Mouse (Mus musculus): ENCODE data around the gene Auts2. TPM values are rescaled to one million over a fixed set of nuclear protein-coding genes. Genes with fewer than 3 reads are reported as not detected.
"Not testable (repeated sequence)": the region's sequence is repeated elsewhere in the genome, so short reads cannot be mapped to it uniquely, and the experiment has no call there.

Gene Auts2
- polyA plus RNA-seq (2014; fragmentation: Nextera tagmentation; extraction: Ambion mirVana) = 25.8 and 27.3 TPM in 2 replicates

- Histone ChIP-seq H3K36me3 (ENCODE audit: insufficient read depth) (no peaks in the 10 kb centered on the region), H3K4me1 (ENCODE audit: insufficient read depth) (peaks cover 8% of the 10 kb centered on the region; the same call in 1 of the 2 replicates), H3K27ac (ENCODE audit: low read depth) (peak within 1 kb of the TSS; percentile 78), H3K4me3 (ENCODE audit: low read depth, low read length) (peak within 1 kb of the TSS; percentile 77), H3K9ac (peak within 1 kb of the TSS; percentile 75), H3K27me3 (ENCODE audit: insufficient read depth, low read length) (no peaks in the 10 kb centered on the region), H3K4me2 (peak within 1 kb of the TSS; percentile 83), H3K9me3 (ENCODE audit: low read depth, low read length) (no peaks in the 10 kb centered on the region)
- ATAC-seq (ENCODE audit: insufficient read depth) = peak; percentile 90
- no peak for TF ChIP-seq CTCF (IDR thresholded peaks at IDR 0.05; ENCODE audit: low read depth)
- peak; percentile 96 for DNase-seq
- under 1% methylated on average over 70 of the region's 105 CpGs for WGBS
Observed at GRCm38 (mm10) chr5:132543118-132544071, at the start of gene Auts2. TSS of gene Auts2 (minus strand) at chr5:132543344.

DNA sequence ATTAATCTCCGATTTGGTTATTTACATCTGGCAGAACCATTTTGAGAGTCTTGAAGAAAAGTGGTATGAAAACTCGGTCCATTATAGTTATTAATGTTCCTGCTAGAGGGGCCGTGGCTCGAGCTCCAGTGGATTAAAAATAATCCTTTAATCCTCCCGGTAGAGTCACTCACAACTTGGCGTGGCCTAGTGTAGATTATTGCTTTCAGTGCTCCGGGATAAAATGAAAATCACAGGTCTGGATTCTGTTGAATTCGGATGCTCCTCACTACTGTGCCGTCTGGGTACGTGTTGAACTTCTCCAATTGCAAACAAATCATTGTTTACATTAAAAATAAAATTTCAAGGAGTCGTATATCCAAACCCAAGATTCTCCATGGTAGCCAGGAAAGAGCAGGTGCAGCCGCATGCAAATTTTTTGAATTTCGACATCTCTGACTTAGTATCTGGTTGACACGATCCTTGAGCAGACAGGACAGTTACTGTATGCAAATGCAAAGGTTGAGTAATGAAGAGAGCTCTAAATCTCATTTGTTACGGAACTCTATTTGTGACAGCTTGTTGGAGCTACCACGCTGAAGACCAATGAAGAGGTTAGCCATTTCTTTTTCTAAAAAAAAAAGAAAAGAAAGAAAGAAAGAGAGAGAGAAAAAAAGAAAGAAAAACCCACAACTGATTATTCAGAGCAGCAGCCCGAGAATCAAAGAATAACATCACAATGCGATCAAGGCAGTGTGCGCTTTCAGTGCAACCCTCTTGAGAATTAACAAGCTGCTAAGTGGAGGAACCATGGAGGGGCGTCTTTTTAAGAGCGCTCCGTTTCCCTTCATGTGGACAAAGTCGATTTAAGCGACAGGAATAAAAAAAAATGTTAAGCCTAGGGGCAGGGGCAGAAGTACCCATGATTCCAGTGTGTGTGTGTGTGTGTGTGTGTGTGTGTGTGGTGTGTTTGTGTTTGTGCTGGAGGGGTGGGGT is 48.9 kb upstream of the Auts2 start:
- no peak for TF ChIP-seq CTCF (IDR thresholded peaks at IDR 0.05; ENCODE audit: low read depth)
- no peaks in the 10 kb centered on the region for H3K4me1 ChIP-seq (ENCODE audit: insufficient read depth)
- 71% methylated on average over 24 of the region's 24 CpGs for WGBS
- no peaks in the 10 kb centered on the region for H3K9me3 ChIP-seq (ENCODE audit: low read depth, low read length)
- H3K27me3 ChIP-seq (ENCODE audit: insufficient read depth, low read length) = no peaks in the 10 kb centered on the region
- no peak overlapping the region for H3K27ac ChIP-seq (ENCODE audit: low read depth)
- no peaks in the 10 kb centered on the region for H3K36me3 ChIP-seq (ENCODE audit: insufficient read depth)
- no peak overlapping the region for H3K4me2 ChIP-seq
- DNase-seq (no peak), ATAC-seq (ENCODE audit: insufficient read depth) (no peak)
- H3K4me3 ChIP-seq (ENCODE audit: low read depth, low read length) = no peak overlapping the region
- no peak overlapping the region for H3K9ac ChIP-seq

DNA sequence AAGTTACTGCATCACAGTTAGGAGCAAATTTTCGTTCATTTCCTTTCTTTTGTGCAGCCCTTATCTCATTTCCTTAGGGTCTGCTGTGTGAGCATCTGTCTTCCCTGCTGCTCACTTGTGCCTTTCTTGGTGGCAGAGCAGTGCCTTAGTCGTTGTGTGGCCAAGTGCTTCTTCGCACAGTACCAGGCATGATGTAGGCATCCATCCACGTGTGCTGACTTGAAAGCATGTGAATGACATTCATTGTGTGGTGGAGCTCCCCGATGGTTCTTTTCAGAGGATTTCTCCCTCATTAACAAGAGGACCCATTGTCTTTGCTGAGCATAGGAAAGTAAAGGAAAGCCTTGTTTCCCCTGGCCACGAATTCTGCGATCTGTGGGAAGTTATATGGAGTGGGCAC is 36.6 kb upstream of the Auts2 start:
- H3K4me1 ChIP-seq (ENCODE audit: insufficient read depth) = no peaks in the 10 kb centered on the region
- H3K4me2 ChIP-seq = no peak overlapping the region
- no peak for TF ChIP-seq CTCF (IDR thresholded peaks at IDR 0.05; ENCODE audit: low read depth)
- no peaks in the 10 kb centered on the region for H3K36me3 ChIP-seq (ENCODE audit: insufficient read depth)
- no peak overlapping the region for H3K9ac ChIP-seq
- H3K9me3 ChIP-seq (ENCODE audit: low read depth, low read length) = no peaks in the 10 kb centered on the region
- WGBS = 60% methylated on average over 7 of the region's 7 CpGs
- H3K4me3 ChIP-seq (ENCODE audit: low read depth, low read length) = no peak overlapping the region
- no peak for ATAC-seq (ENCODE audit: insufficient read depth)
- DNase-seq = no peak
- H3K27me3 ChIP-seq (ENCODE audit: insufficient read depth, low read length) = no peaks in the 10 kb centered on the region
- no peak overlapping the region for H3K27ac ChIP-seq (ENCODE audit: low read depth)

GRCm38 (mm10) chr5:132560771-132561170 is 17.6 kb upstream of the Auts2 start:
- not testable (repeated sequence) for ATAC-seq (ENCODE audit: insufficient read depth); H3K27me3 ChIP-seq (ENCODE audit: insufficient read depth, low read length); H3K4me3 ChIP-seq (ENCODE audit: low read depth, low read length); H3K36me3 ChIP-seq (ENCODE audit: insufficient read depth); DNase-seq; H3K27ac ChIP-seq (ENCODE audit: low read depth); H3K9ac ChIP-seq; H3K4me2 ChIP-seq; H3K4me1 ChIP-seq (ENCODE audit: insufficient read depth); H3K9me3 ChIP-seq (ENCODE audit: low read depth, low read length)
- WGBS = 72% methylated on average over 6 of the region's 6 CpGs

GRCm38 (mm10) chr5:132545761-132546160 is 2.6 kb upstream of the Auts2 start:
- no peaks in the 10 kb centered on the region for H3K36me3 ChIP-seq (ENCODE audit: insufficient read depth)
- H3K27me3 ChIP-seq (ENCODE audit: insufficient read depth, low read length) = no peaks in the 10 kb centered on the region
- 0 out of 2 replicates have a peak, but pooled peaks cover under 1% of the 10 kb centered on the region for H3K4me1 ChIP-seq (ENCODE audit: insufficient read depth)
- no peak overlapping the region for H3K4me3 ChIP-seq (ENCODE audit: low read depth, low read length)
- DNase-seq (no peak), ATAC-seq (ENCODE audit: insufficient read depth) (no peak)
- H3K9me3 ChIP-seq (ENCODE audit: low read depth, low read length) = no peaks in the 10 kb centered on the region
- 66% methylated on average over 1 of the region's 1 CpGs for WGBS
- TF ChIP-seq CTCF (IDR thresholded peaks at IDR 0.05; ENCODE audit: low read depth) = no peak
- no peak overlapping the region for H3K27ac ChIP-seq (ENCODE audit: low read depth)
- no peak overlapping the region for H3K9ac ChIP-seq
- H3K4me2 ChIP-seq = no peak overlapping the region

- no peaks in the 10 kb centered on the region for H3K27me3 ChIP-seq (ENCODE audit: insufficient read depth, low read length)
- no peak for TF ChIP-seq CTCF (IDR thresholded peaks at IDR 0.05; ENCODE audit: low read depth)
- peak overlapping the region; percentile 77 for H3K4me3 ChIP-seq (ENCODE audit: low read depth, low read length)
- no peak overlapping the region for H3K9ac ChIP-seq
- no peaks in the 10 kb centered on the region for H3K36me3 ChIP-seq (ENCODE audit: insufficient read depth)
- WGBS = 4% methylated on average over 26 of the region's 26 CpGs
- H3K27ac ChIP-seq (ENCODE audit: low read depth) = no peak overlapping the region
- peak overlapping the region; percentile 83 for H3K4me2 ChIP-seq
- DNase-seq (peak; percentile 61), ATAC-seq (ENCODE audit: insufficient read depth) (peak; percentile 18; the same call in 1 of the 2 replicates)
- H3K4me1 ChIP-seq (ENCODE audit: insufficient read depth) = peaks cover 5% of the 10 kb centered on the region; the same call in 1 of the 2 replicates
- H3K9me3 ChIP-seq (ENCODE audit: low read depth, low read length) = no peaks in the 10 kb centered on the region
Observed at GRCm38 (mm10) chr5:132544176-132544995, 1.2 kb upstream of the Auts2 start.
